Mouse (Mus musculus): ENCODE data around the gene 1700019N19Rik. TPM values are rescaled to one million over a fixed set of nuclear protein-coding genes. Genes with fewer than 3 reads are reported as not detected.

1700019N19Rik gene
- polyA plus RNA-seq, 1 experiment from 2014 or later: not detected

GRCm38 (mm10) chr19:58743736-58744135, 50.5 kb downstream of the 1700019N19Rik start:
- no peak for ATAC-seq (ENCODE audit: low read depth)

GRCm38 (mm10) chr19:58742711-58743110, 51.5 kb downstream of the 1700019N19Rik start:
- H3K9me3 ChIP-seq (replicated peaks; ENCODE audit: control insufficient read depth, low read length): no peaks in the 10 kb centered on the region
- no peaks in the 10 kb centered on the region for H3K36me3 ChIP-seq (ENCODE audit: control insufficient read depth, insufficient read depth)
- H3K27ac ChIP-seq (ENCODE audit: low read length): no peak overlapping the region
- no peaks in the 10 kb centered on the region for H3K4me1 ChIP-seq (ENCODE audit: control insufficient read depth, low read depth, low read length)
- WGBS (ENCODE audit: insufficient replicate concordance): 63% methylated on average over 4 of the region's 4 CpGs
- no peak for ATAC-seq (ENCODE audit: low read depth)
- H3K27me3 ChIP-seq (ENCODE audit: control insufficient read depth, insufficient read depth, low read depth, low read length): no peaks in the 10 kb centered on the region
- no peak overlapping the region for H3K4me2 ChIP-seq (ENCODE audit: low read depth, low read length)
- no peak overlapping the region for H3K4me3 ChIP-seq (ENCODE audit: low read depth, low read length)
- no peak overlapping the region for H3K9ac ChIP-seq (ENCODE audit: low read depth, low read length)

More at GRCm38 (mm10) chr19:58743736-58744135, 50.5 kb downstream of the 1700019N19Rik start:
- Histone ChIP-seq H3K4me3 (ENCODE audit: low read depth, low read length) (no peak overlapping the region), H3K36me3 (ENCODE audit: control insufficient read depth, insufficient read depth) (no peaks in the 10 kb centered on the region), H3K4me2 (ENCODE audit: low read depth, low read length) (no peak overlapping the region), H3K4me1 (ENCODE audit: control insufficient read depth, low read depth, low read length) (no peaks in the 10 kb centered on the region), H3K9me3 (replicated peaks; ENCODE audit: control insufficient read depth, low read length) (no peaks in the 10 kb centered on the region), H3K27me3 (ENCODE audit: control insufficient read depth, insufficient read depth, low read depth, low read length) (no peaks in the 10 kb centered on the region), H3K9ac (ENCODE audit: low read depth, low read length) (no peak overlapping the region), H3K27ac (ENCODE audit: low read length) (no peak overlapping the region)
- WGBS (ENCODE audit: insufficient replicate concordance): 22% methylated on average over 4 of the region's 4 CpGs

- H3K9me3 ChIP-seq (replicated peaks; ENCODE audit: control insufficient read depth, low read length): no peaks in the 10 kb centered on the region
- no peak for ATAC-seq (ENCODE audit: low read depth)
- H3K9ac ChIP-seq (ENCODE audit: low read depth, low read length): no peak overlapping the region
- no peaks in the 10 kb centered on the region for H3K4me1 ChIP-seq (ENCODE audit: control insufficient read depth, low read depth, low read length)
- no peak overlapping the region for H3K4me3 ChIP-seq (ENCODE audit: low read depth, low read length)
- no peaks in the 10 kb centered on the region for H3K27me3 ChIP-seq (ENCODE audit: control insufficient read depth, insufficient read depth, low read depth, low read length)
- H3K27ac ChIP-seq (ENCODE audit: low read length): no peak overlapping the region
- H3K36me3 ChIP-seq (ENCODE audit: control insufficient read depth, insufficient read depth): no peaks in the 10 kb centered on the region
- H3K4me2 ChIP-seq (ENCODE audit: low read depth, low read length): no peak overlapping the region
- WGBS (ENCODE audit: insufficient replicate concordance): 64% methylated on average over 6 of the region's 6 CpGs
These were observed 53.2 kb downstream of the 1700019N19Rik start for GRCm38 (mm10) chr19:58741036-58741435.

DNA sequence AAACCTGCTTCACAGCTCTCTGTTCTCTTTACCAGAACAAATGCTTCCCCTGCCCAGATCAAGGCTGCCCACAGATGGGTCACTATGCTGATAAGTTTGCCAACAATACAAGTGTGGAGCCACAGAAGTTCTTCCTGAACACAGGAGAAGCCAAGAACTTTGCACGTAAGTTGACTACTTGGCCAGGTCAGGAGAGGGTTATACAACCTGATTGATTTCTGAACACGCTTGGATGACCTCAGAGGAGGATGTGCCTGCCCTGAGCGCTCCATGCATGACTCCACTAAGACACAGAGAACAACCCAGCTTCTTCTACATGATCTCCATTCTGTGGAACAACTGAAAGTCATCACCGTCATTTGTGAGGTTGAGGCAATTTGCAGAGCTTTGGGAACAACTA, 56.1 kb downstream of the 1700019N19Rik start:
- Histone ChIP-seq H3K4me1 (ENCODE audit: control insufficient read depth, low read depth, low read length) (no peaks in the 10 kb centered on the region; the same call in 1 of the 2 replicates), H3K27ac (ENCODE audit: low read length) (no peak overlapping the region), H3K27me3 (ENCODE audit: control insufficient read depth, insufficient read depth, low read depth, low read length) (no peaks in the 10 kb centered on the region), H3K4me2 (ENCODE audit: low read depth, low read length) (no peak overlapping the region), H3K9me3 (replicated peaks; ENCODE audit: control insufficient read depth, low read length) (no peaks in the 10 kb centered on the region), H3K4me3 (ENCODE audit: low read depth, low read length) (no peak overlapping the region), H3K36me3 (ENCODE audit: control insufficient read depth, insufficient read depth) (no peaks in the 10 kb centered on the region), H3K9ac (ENCODE audit: low read depth, low read length) (no peak overlapping the region)
- 63% methylated on average over 4 of the region's 4 CpGs for WGBS (ENCODE audit: insufficient replicate concordance)
- ATAC-seq (ENCODE audit: low read depth): no peak

Other genes with a start within 250 kb of the 1700019N19Rik start
- gene Pnlip, start 142.0 kb downstream of the 1700019N19Rik start, polyA plus RNA-seq (2015; fragmentation: Nextera tagmentation; extraction: Ambion mirVana): not detected in 2 replicates
- gene Pnliprp1, start 65.6 kb downstream of the 1700019N19Rik start, polyA plus RNA-seq (2015; fragmentation: Nextera tagmentation; extraction: Ambion mirVana): 38.6 and 79.9 TPM in 2 replicates
- 2.0 and 2.2 TPM in 2 replicates for gene Pnliprp2, start 34.7 kb downstream of the 1700019N19Rik start, polyA plus RNA-seq (2015; fragmentation: Nextera tagmentation; extraction: Ambion mirVana)
- 0.05 TPM in 1 of 2 replicates, not detected in the other for gene Eno4, start 149.0 kb upstream of the 1700019N19Rik start, polyA plus RNA-seq (2015; fragmentation: Nextera tagmentation; extraction: Ambion mirVana)
- 0.21 and 0.22 TPM in 2 replicates for gene Hspa12a, start 149.2 kb upstream of the 1700019N19Rik start, polyA plus RNA-seq (2015; fragmentation: Nextera tagmentation; extraction: Ambion mirVana)

Data from liver, embryonic 16.5 days (tissue).